Mouse (Mus musculus) right cerebral cortex, postnatal 4 days (tissue): ENCODE data around the gene Chd6.

Source experiments
- DNase-seq: peaks from one replicate; pipeline ENCODE4 v3.0.0-alpha.2; 2022

Gene Chd6

GRCm38 (mm10) chr2:160921285-160921684 is 187.6 kb downstream of the Chd6 start:
- DNase-seq, result no peak

GRCm38 (mm10) chr2:160918930-160919215 is 190.0 kb downstream of the Chd6 start:
- no peak for DNase-seq

GRCm38 (mm10) chr2:160918154-160918929 is 190.5 kb downstream of the Chd6 start:
- DNase-seq, result no peak

- no peak for DNase-seq
These were observed 191.6 kb downstream of the Chd6 start for GRCm38 (mm10) chr2:160917313-160917712.

GRCm38 (mm10) chr2:160916714-160917113 is 192.2 kb downstream of the Chd6 start:
- DNase-seq, result no peak

GRCm38 (mm10) chr2:160915821-160916610 is 192.9 kb downstream of the Chd6 start:
- DNase-seq, result no peak

- DNase-seq, result no peak
These were observed 194.2 kb downstream of the Chd6 start for GRCm38 (mm10) chr2:160914656-160915055.

GRCm38 (mm10) chr2:160912231-160912671 is 196.6 kb downstream of the Chd6 start, which contains the start of gene Emilin3:
Gene Emilin3, minus strand, starts transcription at chr2:160912328.
- DNase-seq, result no peak

GRCm38 (mm10) chr2:160911558-160912201 is 197.2 kb downstream of the Chd6 start:
- no peak for DNase-seq

- no peak for DNase-seq
These were observed 198.2 kb downstream of the Chd6 start for GRCm38 (mm10) chr2:160910633-160911032.

GRCm38 (mm10) chr2:160908607-160909006 is 200.3 kb downstream of the Chd6 start:
- DNase-seq, result no peak

- DNase-seq, result no peak
These were observed 202.8 kb downstream of the Chd6 start for GRCm38 (mm10) chr2:160906101-160906500.

GRCm38 (mm10) chr2:160905301-160905700 is 203.6 kb downstream of the Chd6 start:
- no peak for DNase-seq

- DNase-seq, result no peak
These were observed 207.0 kb downstream of the Chd6 start for GRCm38 (mm10) chr2:160901656-160902412.
